Mouse (Mus musculus) frontal cortex, adult (tissue): ENCODE data around the gene Spdye4c.

Experiments
- ATAC-seq: cut with Nextera tagmentation; 2 replicates; pipeline ENCODE4 v1.9.2; 2017; ENCODE audit warnings: mild to moderate bottlenecking, moderate library complexity, mixed read lengths; ENCODE audit not compliant: low TSS enrichment

The Spdye4c gene

DNA sequence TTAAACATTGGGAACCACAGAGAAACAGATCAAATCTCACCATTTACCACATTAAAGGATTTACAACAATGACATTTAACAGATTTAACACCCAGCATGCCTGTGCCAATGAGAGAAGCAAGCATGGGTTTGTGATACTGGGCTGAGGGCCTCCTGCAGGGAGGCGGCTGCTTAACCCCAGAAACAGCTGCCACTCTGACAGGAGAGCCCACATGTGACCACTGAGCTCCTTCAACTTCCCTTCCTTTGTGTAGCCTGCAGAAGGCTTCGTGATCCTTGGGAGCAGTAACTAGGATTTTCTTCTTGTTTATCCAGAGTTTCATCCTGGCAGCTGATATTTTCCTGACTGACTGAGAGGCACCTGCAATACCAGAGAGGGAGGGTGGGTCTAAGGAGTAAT, 10.5 kb downstream of the Spdye4c start:
- no peak for ATAC-seq

DNA sequence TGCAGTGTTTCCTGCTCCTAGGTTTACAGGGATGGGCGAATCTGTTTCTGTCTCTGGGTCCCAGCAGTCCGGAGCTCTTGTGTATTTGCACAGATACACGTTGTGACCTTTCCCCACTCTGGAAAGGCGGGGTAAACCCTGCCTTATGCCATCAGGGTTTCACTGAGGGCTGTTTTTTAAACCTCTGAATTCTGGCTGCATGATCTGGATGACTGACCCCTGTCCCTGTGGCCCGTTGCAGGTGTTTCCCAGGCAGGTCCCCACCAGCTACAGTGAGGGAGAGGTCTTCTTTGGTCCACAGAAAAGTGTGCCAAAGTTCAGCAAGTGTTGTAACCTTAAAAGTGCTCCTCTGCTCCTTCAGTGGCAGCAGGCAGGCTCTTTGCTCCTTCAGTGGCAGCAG, 18.3 kb downstream of the Spdye4c start:
- no peak for ATAC-seq

- ATAC-seq, result no peak
These were observed 20.2 kb downstream of the Spdye4c start for GRCm38 (mm10) chr2:128611178-128611577.

DNA sequence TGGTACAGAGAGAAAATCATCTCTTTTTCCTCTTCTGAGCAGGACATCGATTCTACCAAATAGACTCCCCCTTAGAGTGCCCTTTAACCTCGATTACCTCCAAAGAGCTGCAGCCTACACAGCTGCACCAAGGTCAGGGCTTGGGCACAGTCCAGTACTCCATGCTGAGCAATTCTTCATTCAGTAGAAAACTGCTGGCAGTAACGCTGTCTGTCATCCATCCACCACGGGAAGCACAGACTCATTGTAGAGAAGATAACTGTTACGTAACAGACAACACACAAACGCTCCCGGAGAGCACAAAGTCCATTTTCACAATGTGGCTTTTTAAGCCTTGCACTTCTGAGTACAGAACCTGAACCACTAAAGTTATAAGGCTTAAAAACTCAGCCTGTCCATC, 21.3 kb downstream of the Spdye4c start:
- ATAC-seq, result no peak

DNA sequence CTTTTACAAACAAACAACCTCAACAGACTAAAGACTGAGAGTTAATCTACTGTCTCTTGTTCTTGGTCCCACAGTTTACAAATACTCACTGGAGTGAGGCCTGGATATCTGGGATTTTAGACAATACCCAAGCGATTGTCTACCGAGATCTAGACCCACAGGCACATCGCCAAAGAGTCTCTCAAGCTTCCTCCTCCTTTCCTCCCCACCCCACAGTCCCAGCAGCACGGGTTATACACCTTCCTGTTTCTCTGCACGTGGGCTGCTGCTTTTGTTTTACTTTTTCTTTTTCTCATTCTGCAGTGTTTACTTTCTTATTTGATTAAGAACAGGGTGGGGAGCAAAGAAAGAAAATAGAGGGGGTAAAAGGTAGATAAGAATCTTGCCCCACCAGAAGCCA, 22.4 kb downstream of the Spdye4c start:
- ATAC-seq, result no peak

DNA sequence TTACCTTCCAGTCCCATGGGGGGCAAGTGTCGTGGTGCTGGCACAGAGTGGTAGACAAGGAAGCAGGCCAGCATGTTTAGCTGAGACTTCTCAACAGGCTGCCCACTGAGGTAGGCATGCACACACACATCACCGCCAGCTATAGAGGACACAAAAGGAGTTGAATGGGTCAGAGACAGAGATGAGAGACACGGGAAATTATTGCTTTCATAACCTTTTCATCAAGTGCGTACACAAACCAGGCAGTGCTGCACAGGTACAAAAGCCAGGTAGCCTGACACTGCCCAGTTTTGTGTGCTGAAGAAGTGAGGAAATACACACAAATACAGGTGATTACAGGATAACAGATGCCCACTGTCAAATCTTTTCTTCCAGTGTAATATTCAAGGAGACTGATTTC, 24.4 kb downstream of the Spdye4c start:
- ATAC-seq, result no peak

DNA sequence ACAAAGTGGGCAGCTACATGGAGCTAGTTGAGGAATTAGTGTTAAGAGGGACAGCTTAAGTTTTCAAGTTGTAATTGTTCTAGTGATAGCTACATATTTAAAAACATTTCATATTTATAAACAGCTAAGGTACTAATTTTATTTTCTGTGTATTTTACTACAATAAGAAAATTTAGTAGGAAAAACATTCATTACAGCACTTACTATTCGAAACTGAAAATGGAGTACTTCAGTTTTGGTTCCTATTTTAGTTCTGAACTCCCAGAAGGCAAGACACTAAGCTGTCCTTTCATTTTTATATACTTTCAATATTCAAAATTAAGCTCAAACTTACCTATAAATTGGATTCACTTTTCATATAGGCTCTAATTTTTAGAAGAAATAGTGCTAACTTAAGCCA, 29.6 kb downstream of the Spdye4c start:
- ATAC-seq, result no peak
